Mouse (Mus musculus) erythroblast, embryonic 14.5 days (primary cell): ENCODE results near the gene Rhot2.
A peak's percentile ranks its signal among the peaks of the same experiment; 100 is the strongest.

Source experiments
- GATA1 ChIP-seq: IDR thresholded peaks from 2 replicates; pipeline ENCODE4 v1.6.1; 2012; ENCODE audit warnings: low read length, inconsistent platforms, mixed read lengths
- TAL1 ChIP-seq: IDR thresholded peaks from 3 replicates; pipeline ENCODE4 v1.6.1; 2012; ENCODE audit warnings: low read length, inconsistent platforms, mixed read lengths

GRCm38 (mm10) chr17:25843636-25844395, 835 bp downstream of the Rhot2 start:
- TF ChIP-seq GATA1 (peak; percentile 54), TAL1 (0 out of 3 replicates have a peak, but pooled peaks have one; percentile 13)
